Mouse (Mus musculus) kidney, postnatal 36 days (tissue): ENCODE data around the gene Plekha1.
A peak's percentile ranks its signal among the peaks of the same experiment; 100 is the strongest.

ENCODE experiments used
- DNase-seq, 2 experiments: peaks; one replicate each; pipeline ENCODE4 v3.0.0; 2021 to 2022; ENCODE audit warnings: mixed read lengths in 2 of 2

The Plekha1 gene

DNA sequence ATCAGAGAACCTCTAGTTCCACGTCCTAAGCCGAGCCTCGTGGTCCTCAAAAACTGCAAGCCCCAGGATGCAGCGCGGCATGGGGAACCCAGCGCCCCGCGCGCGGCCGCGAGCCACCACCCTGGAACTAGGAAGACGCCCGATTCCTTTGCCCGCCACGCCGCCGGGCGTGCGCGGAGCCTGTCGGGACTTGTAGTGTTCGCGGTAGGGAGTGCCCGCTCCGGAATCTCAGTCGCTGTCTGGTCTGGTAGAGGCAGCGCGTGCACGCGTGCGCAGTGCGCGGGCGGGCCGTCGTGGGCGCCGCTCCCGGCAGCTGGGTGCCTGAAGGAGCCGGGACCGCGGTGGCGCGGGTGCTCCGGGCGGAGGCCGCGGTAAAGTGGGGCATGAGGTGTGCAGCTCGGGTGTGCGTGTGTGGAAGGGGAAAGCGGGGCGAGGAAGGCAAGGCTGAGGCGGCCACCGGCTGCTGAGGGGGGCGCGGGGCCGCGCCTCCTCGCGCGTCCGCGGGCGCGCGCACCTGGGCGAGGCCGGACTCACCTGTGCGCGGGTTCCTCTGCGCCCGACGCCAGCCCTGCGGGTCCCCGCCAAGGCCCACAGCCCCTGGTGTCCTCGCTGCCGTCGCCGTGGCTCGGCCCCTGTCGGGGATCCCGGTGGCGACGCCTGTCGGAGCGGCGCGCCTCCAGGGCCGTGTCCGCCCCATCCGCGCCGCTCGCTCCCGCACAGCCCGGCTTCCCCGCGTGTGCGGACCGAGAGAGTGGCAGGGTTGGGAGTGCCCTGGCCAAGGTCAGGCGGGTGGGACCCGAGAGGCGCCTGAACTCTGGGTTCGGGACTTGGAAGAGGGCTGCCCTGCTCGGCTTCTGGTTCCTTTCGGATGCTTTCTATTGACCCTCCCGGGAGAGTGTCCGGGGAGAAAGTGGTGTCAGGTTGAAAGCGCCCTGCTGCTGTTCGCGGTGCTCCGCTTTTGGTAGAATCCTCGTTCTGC lies at the start of gene Plekha1:
Gene Plekha1, plus strand, starts transcription at position 144 of the 979 bp plus-strand sequence.
- peak; percentile 97 to 98 for DNase-seq

DNA sequence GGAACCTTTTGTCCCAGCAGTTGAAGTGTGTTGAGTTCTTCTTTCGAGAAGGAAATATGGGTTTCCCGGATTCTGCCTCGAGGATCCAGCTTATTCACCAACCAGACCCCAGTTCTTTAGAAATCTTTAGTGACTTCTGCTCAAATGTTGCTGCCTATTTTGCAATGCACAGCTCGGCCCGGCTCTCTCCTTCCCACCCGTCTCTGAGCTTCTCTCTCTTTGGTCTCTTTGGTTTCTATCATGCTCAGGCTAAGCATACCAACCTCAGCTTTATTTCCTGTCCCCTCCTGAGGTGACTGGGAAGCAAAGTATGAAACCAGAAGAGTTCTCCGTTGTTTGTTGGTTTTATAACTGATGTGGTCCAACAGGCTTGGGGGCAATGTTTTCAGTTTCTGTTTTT lies 49.3 kb upstream of the Plekha1 start:
- no peak for DNase-seq

DNA sequence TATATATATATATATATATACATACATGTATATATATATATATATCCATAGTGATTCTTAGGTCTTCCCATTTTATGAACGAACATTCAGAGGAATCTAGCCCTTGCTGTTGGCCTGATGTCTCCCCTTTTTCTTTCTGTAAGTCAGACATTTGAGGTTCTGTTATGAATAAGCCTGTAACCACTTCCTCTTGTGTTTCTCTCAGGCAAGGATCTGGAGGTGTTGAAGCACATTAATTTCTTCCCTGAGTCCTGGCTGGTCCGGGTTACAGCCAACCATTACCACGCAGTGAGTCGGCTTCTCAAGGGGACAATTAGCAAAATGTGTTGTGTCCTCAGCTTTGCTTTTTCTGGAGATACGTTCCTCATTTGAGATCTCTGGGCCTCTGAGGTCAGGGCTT lies 46.7 kb upstream of the Plekha1 start:
- DNase-seq, result no peak

DNA sequence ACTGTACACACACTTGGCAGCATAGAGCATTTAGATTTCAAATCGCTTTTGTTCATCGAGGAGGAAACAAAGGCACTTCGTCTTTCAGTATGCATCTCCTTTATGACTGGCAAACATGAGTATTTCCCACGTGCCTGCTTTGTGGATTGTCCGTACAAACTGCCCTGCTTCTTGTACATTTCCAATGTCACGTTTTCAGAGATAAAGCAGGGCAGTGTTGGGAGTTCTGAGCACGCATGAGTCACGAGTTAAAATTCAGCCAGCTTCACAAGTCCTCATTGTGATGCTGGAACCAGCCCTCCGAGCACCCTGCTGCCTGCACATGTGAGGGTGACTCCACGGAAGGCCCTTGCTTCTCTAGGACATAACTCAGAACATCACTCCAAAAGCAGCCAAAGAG lies 45.9 kb upstream of the Plekha1 start:
- no peak for DNase-seq

DNA sequence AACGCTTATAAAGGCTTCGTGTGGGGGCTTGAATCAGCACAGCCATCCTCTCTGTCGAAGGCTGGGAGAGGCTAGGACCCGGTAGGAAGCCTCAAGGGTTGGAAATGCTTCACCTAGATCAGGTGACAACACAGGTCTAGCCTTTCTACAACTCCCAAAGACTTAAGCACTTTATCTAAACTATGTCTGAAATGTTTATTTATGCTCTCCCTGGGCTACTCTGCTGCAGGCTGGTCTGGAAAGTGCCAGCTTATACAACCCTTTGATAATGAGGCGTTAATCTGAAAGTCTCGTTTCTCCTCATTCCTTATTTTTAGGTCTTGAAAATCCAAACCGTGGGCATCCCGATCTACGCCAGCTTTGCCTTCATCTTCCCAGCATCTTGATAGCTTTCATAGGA lies 41.6 kb upstream of the Plekha1 start:
- DNase-seq, result no peak

DNA sequence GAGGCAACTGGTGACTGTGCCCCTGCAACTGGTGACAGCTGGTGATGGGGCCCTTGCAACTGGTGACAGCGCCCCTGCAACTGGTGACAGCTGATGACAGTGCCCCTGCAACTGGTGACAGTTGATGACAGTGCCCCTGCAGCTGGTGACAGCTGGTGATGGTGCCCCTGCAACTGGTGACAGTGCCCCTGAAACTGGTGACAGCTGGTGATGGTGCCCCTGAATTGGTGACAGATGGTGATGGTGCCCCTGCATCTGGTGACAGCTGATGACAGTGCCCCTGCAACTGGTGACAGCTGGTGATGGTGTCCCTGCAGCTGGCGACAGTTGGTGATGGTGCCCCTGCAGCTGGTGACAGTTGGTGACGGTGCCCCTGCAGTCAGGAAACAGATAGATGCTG lies 39.2 kb upstream of the Plekha1 start:
- no peak for DNase-seq

DNA sequence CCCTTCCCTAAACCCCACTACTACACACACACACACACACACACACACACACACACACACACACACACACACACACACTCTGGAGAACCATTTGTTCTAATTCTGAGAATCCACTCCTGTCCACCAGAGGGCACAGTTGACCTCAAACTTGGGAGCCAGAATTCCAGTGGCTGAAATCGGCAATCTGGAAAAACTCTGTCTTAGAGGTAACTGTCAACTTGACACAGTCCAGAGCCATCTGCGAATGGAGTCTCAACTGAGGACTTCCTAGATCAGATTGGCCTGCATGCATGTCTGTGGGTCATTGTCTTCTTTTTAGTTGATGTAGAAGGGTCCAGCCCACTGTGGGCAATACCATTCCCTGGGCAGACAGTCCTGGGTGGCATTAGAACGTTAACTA lies 38.1 kb upstream of the Plekha1 start:
- DNase-seq, result peak; percentile 69 to 83

DNA sequence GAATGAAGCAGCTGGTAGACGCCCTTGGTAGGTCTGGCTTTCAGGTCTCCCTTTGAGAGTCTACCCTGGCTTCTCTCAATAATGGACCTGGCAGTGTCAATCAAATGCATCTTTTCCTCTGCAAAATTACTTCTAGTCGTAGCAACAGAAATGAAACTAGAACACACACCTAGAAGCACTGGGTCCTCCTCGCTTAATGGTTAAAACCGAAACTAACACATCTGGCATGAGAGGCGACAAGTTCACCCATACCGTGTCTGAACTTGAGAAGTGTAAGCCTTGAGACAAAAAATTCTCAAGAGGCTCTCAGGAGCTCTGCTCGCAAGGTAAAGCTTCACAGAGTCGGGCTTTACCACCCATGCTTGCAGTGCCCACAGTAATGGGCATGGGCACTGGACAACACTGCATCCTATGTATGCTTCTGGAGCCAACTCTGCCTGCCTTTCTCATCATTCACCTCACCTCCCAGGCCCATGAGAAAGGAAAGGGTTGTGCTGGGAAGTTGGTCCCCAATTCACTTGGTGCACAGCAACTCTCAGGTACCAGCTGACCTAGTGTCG lies 37.6 kb upstream of the Plekha1 start:
- DNase-seq, result no peak

DNA sequence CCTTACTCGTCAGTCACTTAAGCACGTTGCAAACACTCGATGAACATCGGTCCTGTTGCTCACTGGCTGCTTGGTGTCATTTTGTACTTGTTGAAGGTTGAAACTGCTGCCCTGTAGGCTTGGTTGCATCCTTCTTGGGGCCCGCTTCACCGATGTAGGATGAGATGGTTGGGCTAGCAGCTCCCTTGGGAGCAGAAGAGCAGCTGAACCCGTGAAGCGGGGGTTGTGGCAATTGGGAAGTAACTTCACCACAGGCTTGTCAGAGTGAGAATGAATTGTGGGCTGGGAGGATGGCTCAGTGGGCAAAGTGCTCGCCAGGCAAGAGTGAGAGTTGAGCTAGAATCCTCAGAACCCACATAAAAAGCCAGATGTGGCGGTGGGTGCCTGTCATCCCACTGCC lies 37.1 kb upstream of the Plekha1 start:
- DNase-seq, result no peak

DNA sequence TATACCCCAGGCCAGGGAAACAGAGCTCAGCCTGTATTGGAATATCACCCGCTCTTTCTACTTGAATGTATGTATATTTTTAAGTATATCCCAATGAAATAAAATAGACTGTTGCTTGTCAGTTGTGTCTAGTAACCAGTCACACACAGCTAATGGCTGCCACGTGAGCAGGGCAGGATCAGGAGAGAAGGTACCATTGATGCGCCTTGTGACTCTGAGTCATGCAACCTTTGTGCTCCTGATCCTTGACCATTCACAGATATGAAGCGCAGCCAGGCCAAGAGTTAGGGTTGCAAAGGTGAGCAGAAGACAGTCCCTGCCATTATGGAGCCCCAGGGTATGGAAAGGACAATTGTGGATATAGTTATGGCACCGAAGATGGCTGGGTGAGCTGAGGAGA lies 34.0 kb upstream of the Plekha1 start:
- DNase-seq, result peak; percentile 79 to 86

DNA sequence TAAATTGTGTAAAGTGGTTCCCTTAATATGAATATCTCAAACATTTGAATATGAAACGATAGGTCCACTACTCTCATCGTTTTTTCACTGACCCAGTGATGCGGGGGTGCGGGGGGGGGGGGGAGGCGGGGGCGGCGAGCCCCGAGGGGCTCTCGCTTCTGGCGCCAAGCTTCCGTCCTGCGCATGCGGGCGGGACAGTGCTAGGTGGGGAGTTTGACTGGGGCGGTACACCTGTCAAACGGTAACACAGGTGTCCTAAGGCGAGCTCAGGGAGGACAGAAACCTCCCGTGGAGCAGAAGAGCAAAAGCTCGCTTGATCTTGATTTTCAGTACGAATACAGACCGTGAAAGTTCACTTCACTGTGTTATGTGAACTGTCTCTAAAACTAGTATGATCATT lies 31.3 kb upstream of the Plekha1 start:
- DNase-seq, result peak in 1 of 2 experiments; percentile 58

DNA sequence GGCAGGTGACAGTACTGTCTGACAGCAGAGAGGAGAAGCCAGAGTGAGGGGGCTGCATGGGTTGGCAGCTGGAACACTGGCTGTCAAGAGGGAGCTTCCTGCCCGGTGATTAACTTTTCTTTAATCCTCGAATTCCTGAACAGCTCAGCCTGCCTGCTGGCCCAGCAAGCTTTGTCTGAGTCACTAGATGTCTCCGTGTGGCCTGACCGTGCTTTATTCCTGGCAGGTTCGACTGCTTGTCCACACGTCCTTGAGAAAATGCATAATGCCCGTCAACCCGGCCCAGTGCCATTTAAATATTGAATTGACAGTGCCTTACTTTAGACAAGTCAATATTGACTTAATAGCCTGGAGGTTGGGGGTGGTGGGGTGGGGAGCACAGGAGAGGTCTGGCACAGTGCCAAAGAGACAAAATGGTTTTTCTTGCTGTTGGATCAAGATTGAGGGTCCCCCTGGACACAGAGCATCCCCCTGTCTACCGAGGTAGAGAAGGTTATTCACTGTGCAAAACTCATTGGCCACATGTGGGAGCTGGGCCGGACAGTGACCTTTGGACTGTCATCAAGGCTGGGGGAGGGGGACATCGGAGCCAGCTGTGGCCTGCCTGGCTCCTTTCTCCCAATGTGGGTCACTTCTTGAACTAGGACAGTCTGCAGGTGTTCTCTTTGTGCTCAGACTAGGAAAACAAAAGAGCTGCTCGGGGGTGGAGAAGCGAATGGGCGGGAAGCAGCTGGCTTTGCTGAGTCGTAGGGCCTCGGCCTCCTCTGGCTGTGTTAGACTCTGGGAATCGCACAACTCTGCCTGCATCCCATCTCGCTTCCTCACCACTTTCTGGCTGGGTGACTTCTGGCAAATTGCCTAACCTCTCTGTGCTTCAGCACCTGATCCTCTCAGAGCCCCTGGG lies 30.3 kb upstream of the Plekha1 start:
- peak; percentile 74 to 75 for DNase-seq

DNA sequence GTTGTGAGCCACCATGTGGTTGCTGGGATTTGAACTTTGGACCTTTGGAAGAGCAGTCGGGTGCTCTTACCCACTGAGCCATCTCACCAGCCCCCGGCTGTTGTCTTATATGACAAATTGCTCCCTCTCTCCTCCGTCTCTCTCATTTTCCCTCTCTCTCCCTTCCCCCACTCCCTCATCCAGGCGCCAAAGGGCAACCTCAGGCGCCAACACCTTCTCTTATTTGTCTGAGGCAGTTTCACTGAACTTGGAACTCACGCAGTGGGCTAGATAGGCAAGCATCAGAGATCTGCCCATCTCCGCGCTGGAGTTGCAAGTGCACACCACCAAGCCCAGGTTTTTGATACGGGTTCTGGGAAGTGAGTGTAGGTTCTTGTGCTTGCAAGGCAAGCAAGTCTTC lies 29.5 kb upstream of the Plekha1 start:
- peak; percentile 45 to 67 for DNase-seq

DNA sequence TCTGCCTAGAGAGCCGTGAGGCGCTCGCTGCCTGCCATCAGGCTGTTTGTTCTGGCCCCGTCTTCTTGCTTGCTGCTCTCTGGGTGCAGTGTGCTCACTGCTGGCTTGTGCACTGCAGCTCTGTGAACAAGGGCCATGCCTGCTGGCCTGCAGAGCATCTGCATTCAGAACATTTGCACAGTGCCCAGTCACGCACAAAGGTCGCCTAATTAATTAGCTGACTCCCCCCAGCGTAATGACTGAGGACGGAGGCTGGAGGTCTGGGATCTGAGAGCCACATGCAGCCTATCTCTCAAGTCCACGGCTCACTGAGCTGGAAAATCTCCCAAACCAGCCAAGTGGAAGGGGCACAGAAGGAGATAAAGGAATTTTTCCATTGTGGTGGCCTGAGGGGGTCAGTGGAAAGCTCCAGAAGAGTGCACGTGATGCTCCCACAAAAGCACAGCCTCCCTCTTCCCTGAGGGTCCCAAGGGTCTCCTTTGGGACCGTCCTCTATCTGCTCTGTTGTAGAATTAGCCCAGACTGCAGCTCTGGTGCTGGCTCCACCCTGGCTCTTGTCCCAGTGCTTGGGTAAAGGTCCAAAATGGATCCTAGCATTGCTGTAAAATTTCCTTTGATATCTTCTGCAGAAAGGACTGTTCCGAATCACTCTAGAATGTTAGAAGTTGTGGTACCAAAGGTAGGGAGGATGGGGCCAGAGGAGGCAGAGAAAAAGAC lies 27.5 kb upstream of the Plekha1 start:
- peak; percentile 85 to 93 for DNase-seq

DNA sequence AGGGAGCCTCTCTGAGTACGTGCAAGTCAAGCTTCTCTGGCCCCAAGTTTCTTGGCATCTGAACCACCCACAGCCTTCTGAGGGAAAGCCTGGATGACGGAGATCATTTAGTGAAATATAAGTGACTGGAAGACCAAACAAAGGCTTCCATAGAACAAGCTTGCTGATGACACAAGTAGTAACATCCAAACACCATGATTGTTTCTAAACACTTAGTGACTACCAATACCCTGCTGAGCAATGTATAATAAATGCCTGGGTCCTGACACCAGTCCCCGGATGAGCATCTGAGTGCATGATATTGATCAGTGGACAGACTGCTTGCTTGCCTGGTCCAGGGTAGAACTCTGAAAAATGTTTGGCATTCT lies 26.9 kb upstream of the Plekha1 start:
- DNase-seq, result no peak

DNA sequence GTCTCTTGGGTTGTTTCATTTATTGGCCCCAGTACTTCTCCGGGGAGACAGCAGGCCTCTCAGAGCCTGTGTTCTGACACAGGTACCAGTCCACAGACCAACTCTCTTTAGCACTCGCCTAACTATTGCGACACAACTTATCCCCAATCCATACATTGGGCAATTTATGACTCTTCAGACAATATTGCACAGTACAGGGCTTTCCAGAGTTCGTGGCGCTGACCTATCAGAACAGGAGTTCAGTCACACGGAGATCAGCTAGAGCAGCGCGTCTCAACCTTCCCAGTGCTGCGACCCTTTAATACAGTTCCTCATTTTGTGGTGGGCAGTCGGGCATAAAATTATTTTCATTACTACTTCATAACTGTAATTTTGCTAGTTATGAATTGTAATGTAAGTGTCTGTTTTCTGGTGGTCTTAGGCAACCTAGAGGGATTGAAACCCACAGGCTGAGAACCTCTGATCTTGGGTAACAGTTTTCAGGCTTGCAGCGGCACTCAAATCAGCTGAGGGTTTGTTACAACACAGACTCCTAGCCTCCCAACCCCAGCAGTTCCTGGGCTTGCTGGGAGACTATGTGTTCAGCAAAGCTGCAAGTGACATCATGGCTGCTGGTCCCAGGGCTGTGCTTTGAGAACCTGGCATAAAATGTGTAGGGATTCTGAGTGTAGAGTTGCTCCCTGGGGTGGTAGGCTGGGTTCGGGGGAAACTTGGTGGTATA lies 26.0 kb upstream of the Plekha1 start:
- DNase-seq, result no peak

DNA sequence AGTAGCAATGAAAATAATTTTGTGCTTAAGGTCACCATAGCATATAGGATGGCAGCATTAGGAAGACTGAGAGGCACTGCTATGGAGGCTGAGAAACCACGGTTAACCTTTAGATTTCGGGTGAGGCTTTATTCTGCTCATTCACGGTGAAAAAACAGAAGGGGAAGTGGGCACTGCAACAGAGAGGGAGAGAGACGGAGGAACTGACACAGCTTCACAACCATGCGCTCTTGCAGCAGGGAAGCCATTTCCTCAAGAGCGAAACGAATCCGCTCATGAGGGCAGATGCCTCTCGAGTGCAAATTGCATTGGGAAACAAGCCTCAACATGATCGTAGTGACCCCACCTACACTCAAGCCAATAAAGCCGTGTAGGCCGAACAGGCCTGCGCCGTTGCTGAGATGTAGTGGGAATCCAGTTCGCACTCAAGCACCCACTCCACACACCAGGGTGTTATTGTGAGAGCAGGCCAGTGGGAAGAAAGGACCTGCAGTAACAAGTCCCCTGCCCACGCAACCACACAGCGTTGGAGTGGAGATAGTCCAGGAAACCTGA lies 18.3 kb upstream of the Plekha1 start:
- no peak for DNase-seq

DNA sequence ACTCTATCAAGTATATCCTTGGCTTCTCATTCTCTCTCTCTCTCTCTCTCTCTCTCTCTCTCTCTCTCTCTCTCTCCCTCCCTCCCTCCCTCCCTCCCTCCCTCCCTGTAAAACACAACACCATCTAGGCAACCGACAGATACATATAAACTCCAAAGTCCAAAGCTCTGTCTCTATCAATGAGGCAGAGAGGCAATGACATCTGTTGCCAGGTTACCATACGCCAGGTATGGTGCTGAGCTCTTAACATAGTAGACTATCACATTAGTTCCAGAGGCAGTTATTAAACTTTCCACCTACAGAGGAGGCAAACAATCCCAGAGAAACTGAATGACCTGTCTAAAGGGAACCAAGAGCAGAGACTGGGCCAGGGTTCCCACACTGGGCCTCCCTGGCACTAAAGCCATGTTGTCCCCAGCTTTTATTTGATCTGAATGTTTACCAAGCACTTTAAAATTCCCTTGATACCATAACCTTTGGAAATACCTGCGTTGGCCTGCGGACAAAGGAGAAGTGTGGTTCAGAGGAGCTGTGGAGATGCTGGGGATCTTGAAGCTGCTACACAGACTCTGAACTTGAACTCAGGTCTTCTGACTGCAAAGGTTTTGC lies 10.8 kb upstream of the Plekha1 start:
- DNase-seq, result no peak

DNA sequence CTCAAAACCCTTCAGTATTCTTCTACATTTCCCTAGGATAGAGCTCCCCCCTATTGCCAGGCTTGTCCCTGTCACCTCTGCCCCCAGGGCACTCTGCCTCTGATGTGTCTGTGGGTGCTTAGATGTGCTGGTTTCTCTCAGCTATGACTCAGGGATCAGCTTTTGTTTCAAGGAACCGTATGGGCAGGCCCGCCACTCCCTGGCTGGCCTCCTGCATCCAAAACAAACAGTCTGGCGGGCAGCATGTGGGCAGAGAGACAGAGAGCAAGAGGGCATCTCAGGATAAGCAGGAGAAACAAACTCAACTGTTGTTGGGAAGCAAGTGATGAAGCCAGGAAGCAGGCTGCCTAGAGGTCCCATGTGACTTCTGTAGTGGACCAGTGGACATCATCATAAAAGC lies 9.9 kb upstream of the Plekha1 start:
- DNase-seq, result peak in 1 of 2 experiments; percentile 26

DNA sequence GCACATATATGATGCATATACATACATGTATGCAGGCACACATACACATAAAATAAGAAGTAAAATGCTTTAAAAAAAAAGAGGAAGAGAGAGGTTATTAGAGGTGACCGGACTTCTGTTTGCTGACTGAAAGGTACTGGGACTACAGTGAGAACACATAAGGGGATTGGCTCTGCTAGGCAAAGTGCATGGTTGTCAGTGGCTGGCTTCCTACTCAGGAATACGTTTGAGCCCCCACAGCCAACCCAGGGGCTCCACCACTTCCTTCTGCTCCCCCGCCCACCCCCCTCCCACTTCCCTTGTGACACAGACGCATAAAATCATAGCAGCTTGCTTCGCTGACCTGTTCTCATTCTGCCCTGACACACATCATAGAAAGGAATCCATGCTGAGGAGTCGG lies 7.6 kb upstream of the Plekha1 start:
- no peak for DNase-seq

DNA sequence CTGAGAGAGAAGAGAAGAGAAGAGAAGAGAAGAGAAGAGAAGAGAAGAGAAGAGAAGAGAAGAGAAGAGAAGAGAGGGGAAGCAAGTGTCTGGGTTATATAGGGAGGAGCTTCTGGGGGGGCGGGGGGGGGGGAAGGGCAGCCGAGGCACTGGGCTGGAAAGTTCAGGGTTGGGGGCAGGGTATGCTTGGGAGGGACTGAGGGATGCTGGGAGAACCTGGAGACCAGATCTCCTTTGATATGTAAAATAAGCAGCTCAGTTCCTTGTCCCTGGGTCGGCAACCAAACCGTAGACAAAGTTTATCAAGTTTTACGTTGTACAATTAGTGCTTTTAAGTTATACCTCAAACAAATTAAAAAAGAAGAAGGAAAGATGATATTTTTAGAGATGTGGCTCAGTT lies 5.6 kb upstream of the Plekha1 start:
- no peak for DNase-seq
